ENCODE assay signal across 8 mouse cellular contexts in genomic region chr19:53419834-53420233, GRCm38 (mm10). TPM values are rescaled to one million over a fixed set of nuclear protein-coding genes. Genes with fewer than 3 reads are reported as not detected.
DNase-seq lines count a peak whose midpoint lies in the region; ATAC-seq and TF ChIP-seq lines count a peak whose summit lies in the region.

No protein-coding gene starts in this region.

- no peak overlapping the region for H3K4me2 ChIP-seq in kidney, embryonic 14.5 days (replicated peaks; ENCODE audit: low read depth, low read length)
- H3K4me2 ChIP-seq in embryonic facial prominence, embryonic 14.5 days (ENCODE audit: low read depth, low read length), result no peak overlapping the region
- no peak overlapping the region for H3K4me2 ChIP-seq in limb, embryonic 14.5 days (replicated peaks; ENCODE audit: low read depth, low read length, severe bottlenecking)

- no peak for ATAC-seq in kidney, embryonic 14.5 days (ENCODE audit: low FRiP score, low TSS enrichment)
- ATAC-seq in embryonic facial prominence, embryonic 14.5 days (ENCODE audit: low read depth), result no peak
- ATAC-seq in limb, embryonic 14.5 days (ENCODE audit: low FRiP score, low read depth), result no peak

- no peak overlapping the region for H3K4me3 ChIP-seq in kidney, embryonic 14.5 days (ENCODE audit: low read length)
- no peak overlapping the region for H3K4me3 ChIP-seq in embryonic facial prominence, embryonic 14.5 days (ENCODE audit: low read depth, low read length)
- H3K4me3 ChIP-seq in limb, embryonic 14.5 days (replicated peaks; ENCODE audit: low read length), result no peak overlapping the region

- TF ChIP-seq POLR2A in limb, embryonic 14.5 days (IDR thresholded peaks at IDR 0.05; ENCODE audit: borderline replicate concordance, extremely low read depth, insufficient read depth, insufficient read length), result no peak

- H3K4me1 ChIP-seq in kidney, embryonic 14.5 days (ENCODE audit: control insufficient read depth, insufficient read depth, low read length), result peaks cover 17% of the 10 kb centered on the region
- peaks cover 6% of the 10 kb centered on the region; the same call in 1 of the 2 replicates for H3K4me1 ChIP-seq in embryonic facial prominence, embryonic 14.5 days (ENCODE audit: control insufficient read depth, insufficient read depth, low read length)
- peaks cover 11% of the 10 kb centered on the region; the same call in 1 of the 2 replicates for H3K4me1 ChIP-seq in limb, embryonic 14.5 days (ENCODE audit: control insufficient read depth, insufficient read depth, low read length)

- H3K27ac ChIP-seq in kidney, embryonic 14.5 days (ENCODE audit: low read depth, low read length), result no peak overlapping the region
- H3K27ac ChIP-seq in embryonic facial prominence, embryonic 14.5 days (replicated peaks; ENCODE audit: low read depth, low read length), result no peak overlapping the region
- no peak overlapping the region for H3K27ac ChIP-seq in limb, embryonic 14.5 days (replicated peaks; ENCODE audit: low read depth, low read length)

- DNase-seq in kidney, adult 11 months, result peak; percentile 27
- peak; percentile 80 to 87 for DNase-seq in CD8-positive naive resting alpha-beta T cell, adult 2 months (ENCODE audit: low read depth in 2 of 2, low spot score in 2 of 2)
- peak; percentile 70 for DNase-seq in adrenal gland, adult 2 months
- peak; percentile 58 for DNase-seq in embryonic facial prominence, embryonic 14.5 days (ENCODE audit: low spot score)
- peak; percentile 44 for DNase-seq in limb, embryonic 14.5 days (ENCODE audit: low spot score)
- DNase-seq in spleen, adult 12 weeks (ENCODE audit: low spot score), result peak; percentile 55
- DNase-seq in frontal cortex, postnatal 36 days (ENCODE audit: low spot score in 2 of 2), result no peak

- WGBS in kidney, embryonic 14.5 days, result 50% methylated on average over 5 of the region's 5 CpGs
- WGBS in embryonic facial prominence, embryonic 14.5 days, result 57% methylated on average over 5 of the region's 5 CpGs
- WGBS in limb, embryonic 14.5 days, result 59% methylated on average over 5 of the region's 5 CpGs

- no peak overlapping the region for H3K9ac ChIP-seq in kidney, embryonic 14.5 days (ENCODE audit: low read depth, low read length)
- no peak overlapping the region for H3K9ac ChIP-seq in embryonic facial prominence, embryonic 14.5 days (ENCODE audit: low read depth, low read length)
- H3K9ac ChIP-seq in limb, embryonic 14.5 days (ENCODE audit: low read depth, low read length, severe bottlenecking), result no peak overlapping the region

- no peaks in the 10 kb centered on the region for H3K9me3 ChIP-seq in kidney, embryonic 14.5 days (ENCODE audit: control insufficient read depth, low read length)
- no peaks in the 10 kb centered on the region for H3K9me3 ChIP-seq in embryonic facial prominence, embryonic 14.5 days (ENCODE audit: control insufficient read depth, low read length)
- H3K9me3 ChIP-seq in limb, embryonic 14.5 days (ENCODE audit: control insufficient read depth, low read length), result no peaks in the 10 kb centered on the region

- H3K36me3 ChIP-seq in kidney, embryonic 14.5 days (ENCODE audit: control insufficient read depth, insufficient read depth, low read length), result no peaks in the 10 kb centered on the region
- no peaks in the 10 kb centered on the region for H3K36me3 ChIP-seq in embryonic facial prominence, embryonic 14.5 days (ENCODE audit: control insufficient read depth, insufficient read depth, low read length)
- H3K36me3 ChIP-seq in limb, embryonic 14.5 days (ENCODE audit: control insufficient read depth, insufficient read depth, low read length), result no peaks in the 10 kb centered on the region

- no peaks in the 10 kb centered on the region; the same call in none of the 2 replicates for H3K27me3 ChIP-seq in kidney, embryonic 14.5 days (ENCODE audit: control insufficient read depth, insufficient read depth, low read length)
- H3K27me3 ChIP-seq in embryonic facial prominence, embryonic 14.5 days (replicated peaks; ENCODE audit: control insufficient read depth, insufficient read depth, low read length), result no peaks in the 10 kb centered on the region
- H3K27me3 ChIP-seq in limb, embryonic 14.5 days (ENCODE audit: control insufficient read depth, insufficient read depth, low read length), result no peaks in the 10 kb centered on the region

RNA-seq across cellular contexts. Expression of gene Smndc1, which starts 29.5 kb away (rescaled TPM):
- polyA plus RNA-seq in kidney, embryonic 14.5 days (2014; fragmentation: Nextera tagmentation; extraction: Ambion mirVana), result 47.7 and 49.4 TPM in 2 replicates
- total RNA-seq in adrenal gland, adult 2 months (2021), result 10 to 100 TPM; 38.1 to 48.6 TPM
- polyA plus RNA-seq in adrenal gland, adult 2 months (2012; rRNA removed), result 1.2 TPM in 2 replicates
- polyA plus RNA-seq in embryonic facial prominence, embryonic 14.5 days (2014; fragmentation: Nextera tagmentation; extraction: Ambion mirVana), result 38.8 and 40.2 TPM in 2 replicates
- 25.6 and 33.9 TPM in 2 replicates for polyA plus RNA-seq in limb, embryonic 14.5 days (2012; rRNA removed)
- polyA plus RNA-seq in limb, embryonic 14.5 days (2014; fragmentation: Nextera tagmentation; extraction: Ambion mirVana), result 38.6 and 40.3 TPM in 2 replicates

RNA-seq across cellular contexts. Expression of gene Gm10197, which starts 48.3 kb away (rescaled TPM):
- 2.0 and 3.2 TPM in 2 replicates for polyA plus RNA-seq in kidney, embryonic 14.5 days (2014; fragmentation: Nextera tagmentation; extraction: Ambion mirVana)
- not detected for total RNA-seq in adrenal gland, adult 2 months (2021)
- polyA plus RNA-seq in adrenal gland, adult 2 months (2012; rRNA removed), result not detected in 2 replicates
- 6.4 TPM in 1 of 2 replicates, not detected in the other for polyA plus RNA-seq in embryonic facial prominence, embryonic 14.5 days (2014; fragmentation: Nextera tagmentation; extraction: Ambion mirVana)
- not detected in 2 replicates for polyA plus RNA-seq in limb, embryonic 14.5 days (2012; rRNA removed)
- polyA plus RNA-seq in limb, embryonic 14.5 days (2014; fragmentation: Nextera tagmentation; extraction: Ambion mirVana), result 4.4 TPM in 1 of 2 replicates, not detected in the other

Comparison
In these comparisons a context has a peak if more than half of its experiments do, and no peak if none do; other contexts are left out.
1. DNase-seq: peak in kidney, adult 11 months (single experiment), CD8-positive naive resting alpha-beta T cell, adult 2 months (2 of 2), adrenal gland, adult 2 months (single experiment), embryonic facial prominence, embryonic 14.5 days (single experiment), limb, embryonic 14.5 days (single experiment) and spleen, adult 12 weeks (single experiment); none in frontal cortex, postnatal 36 days (0 of 2).
2. RNA of gene Smndc1, which starts 29.5 kb away (polyA plus RNA-seq): 47.7 to 49.4 TPM in kidney, embryonic 14.5 days, 38.8 to 40.2 TPM in embryonic facial prominence, embryonic 14.5 days and 25.6 to 40.3 TPM in limb, embryonic 14.5 days; 1.2 TPM in adrenal gland, adult 2 months; every median in the first group is over 10 times any median in the second.